Mouse (Mus musculus) adrenal gland, postnatal 25 days (tissue): ENCODE data around the gene Gm19935. TPM values are rescaled to one million over a fixed set of nuclear protein-coding genes. Genes with fewer than 3 reads are reported as not detected.

Experiments
- DNase-seq: peaks from one replicate; pipeline ENCODE4 v3.0.0; 2021; ENCODE audit warnings: mixed read lengths
- long read RNA-seq: library from polyadenylated mRNA; stranded (forward); transcript quantifications from one replicate; pipeline ENCODE4 v2.0.0, GENCODE M21; 2021
- total RNA-seq: library from RNA; stranded (reverse); gene quantifications from 2 replicates; pipeline ENCODE4 v1.2.3, GENCODE M21; 2021

Gm19935 gene
- total RNA-seq = not detected in 2 replicates
- long read RNA-seq = 0 reads

- DNase-seq = no peak
These were observed at the start of gene Gm19935 for GRCm38 (mm10) chr8:90817293-90817692. Gene Gm19935 (minus strand): TSS chr8:90817393.

GRCm38 (mm10) chr8:90862038-90862437 lies 44.8 kb upstream of the Gm19935 start:
- DNase-seq = peak; percentile 37

GRCm38 (mm10) chr8:90861266-90861944 lies 44.2 kb upstream of the Gm19935 start:
- DNase-seq = no peak

GRCm38 (mm10) chr8:90858071-90858470 lies 40.9 kb upstream of the Gm19935 start:
- DNase-seq = no peak

GRCm38 (mm10) chr8:90856952-90857351 lies 39.8 kb upstream of the Gm19935 start:
- DNase-seq = no peak

- DNase-seq = no peak
These were observed 39.0 kb upstream of the Gm19935 start for GRCm38 (mm10) chr8:90856171-90856570.

- DNase-seq = no peak
These were observed 37.5 kb upstream of the Gm19935 start for GRCm38 (mm10) chr8:90854671-90855161.

GRCm38 (mm10) chr8:90853971-90854670 lies 36.9 kb upstream of the Gm19935 start:
- no peak for DNase-seq

- DNase-seq = no peak
These were observed 34.4 kb upstream of the Gm19935 start for GRCm38 (mm10) chr8:90851544-90851943.

- no peak for DNase-seq
These were observed 32.4 kb upstream of the Gm19935 start for GRCm38 (mm10) chr8:90849462-90850050.

- no peak for DNase-seq
These were observed 30.8 kb upstream of the Gm19935 start for GRCm38 (mm10) chr8:90847980-90848379.

- no peak for DNase-seq
These were observed 27.2 kb upstream of the Gm19935 start for GRCm38 (mm10) chr8:90844179-90844967.

GRCm38 (mm10) chr8:90843127-90843526 lies 25.9 kb upstream of the Gm19935 start:
- DNase-seq = no peak

- DNase-seq = no peak
These were observed 24.1 kb upstream of the Gm19935 start for GRCm38 (mm10) chr8:90841321-90841720.

GRCm38 (mm10) chr8:90839725-90840714 lies 22.8 kb upstream of the Gm19935 start:
- DNase-seq = no peak

GRCm38 (mm10) chr8:90837440-90837839 lies 20.2 kb upstream of the Gm19935 start:
- no peak for DNase-seq

- DNase-seq = no peak
These were observed 17.1 kb upstream of the Gm19935 start for GRCm38 (mm10) chr8:90834321-90834672.

GRCm38 (mm10) chr8:90833628-90834320 lies 16.6 kb upstream of the Gm19935 start:
- no peak for DNase-seq

- peak; percentile 16 for DNase-seq
These were observed 15.5 kb upstream of the Gm19935 start for GRCm38 (mm10) chr8:90832576-90833289.

- DNase-seq = no peak
These were observed 13.8 kb upstream of the Gm19935 start for GRCm38 (mm10) chr8:90830980-90831379.
